Mouse (Mus musculus): ENCODE data around the gene Cox4i1. TPM values are rescaled to one million over a fixed set of nuclear protein-coding genes. Genes with fewer than 3 reads are reported as not detected.
"Not testable (repeated sequence)": the region's sequence is repeated elsewhere in the genome, so short reads cannot be mapped to it uniquely, and the experiment has no call there.

The Cox4i1 gene
- polyA plus RNA-seq, 1 experiment from 2014 or later = 971 TPM

GRCm38 (mm10) chr8:120668374-120668905 lies 418 bp downstream of the Cox4i1 start, which contains the start of gene Emc8:
Gene Emc8, minus strand, starts transcription at chr8:120668573.
- WGBS = under 1% methylated on average over 51 of the region's 51 CpGs
- Histone ChIP-seq H3K27me3 (no peaks in the 10 kb centered on the region), H3K36me3 (peaks cover 33% of the 10 kb centered on the region), H3K9ac (replicated peaks) (peak within 1 kb of the TSS; percentile 87), H3K4me2 (replicated peaks) (peak within 1 kb of the TSS; percentile 93), H3K27ac (replicated peaks) (peak within 1 kb of the TSS; percentile 82), H3K4me3 (peak within 1 kb of the TSS; percentile 97), H3K9me3 (no peaks in the 10 kb centered on the region), H3K4me1 (peaks cover 47% of the 10 kb centered on the region)
- ATAC-seq (replicated peaks) = no peak

GRCm38 (mm10) chr8:120671775-120672174 lies 3.8 kb downstream of the Cox4i1 start:
- Histone ChIP-seq H3K27ac (replicated peaks) (no peak overlapping the region), H3K36me3 (peaks cover 42% of the 10 kb centered on the region), H3K4me3 (no peak overlapping the region), H3K9ac (replicated peaks) (no peak overlapping the region), H3K27me3 (no peaks in the 10 kb centered on the region), H3K9me3 (no peaks in the 10 kb centered on the region), H3K4me1 (peaks cover 19% of the 10 kb centered on the region), H3K4me2 (replicated peaks) (no peak overlapping the region)
- WGBS = 49% methylated on average over 6 of the region's 6 CpGs
- no peak for ATAC-seq (replicated peaks)

- WGBS = 92% methylated on average over 16 of the region's 16 CpGs
- no peak overlapping the region for H3K4me2 ChIP-seq (replicated peaks)
- H3K4me1 ChIP-seq = peaks cover 14% of the 10 kb centered on the region
- ATAC-seq (replicated peaks) = no peak
- H3K27me3 ChIP-seq = no peaks in the 10 kb centered on the region
- no peak overlapping the region for H3K27ac ChIP-seq (replicated peaks)
- H3K36me3 ChIP-seq = peaks cover 42% of the 10 kb centered on the region
- no peaks in the 10 kb centered on the region for H3K9me3 ChIP-seq
- H3K9ac ChIP-seq (replicated peaks) = no peak overlapping the region
- H3K4me3 ChIP-seq = no peak overlapping the region
Observed at GRCm38 (mm10) chr8:120672626-120673229, 4.7 kb downstream of the Cox4i1 start.

GRCm38 (mm10) chr8:120673298-120673697 lies 5.3 kb downstream of the Cox4i1 start:
- H3K9me3 ChIP-seq = no peaks in the 10 kb centered on the region
- peaks cover 14% of the 10 kb centered on the region for H3K4me1 ChIP-seq
- H3K4me3 ChIP-seq = no peak overlapping the region
- H3K27ac ChIP-seq (replicated peaks) = no peak overlapping the region
- WGBS = 91% methylated on average over 7 of the region's 7 CpGs
- ATAC-seq (replicated peaks) = no peak
- H3K9ac ChIP-seq (replicated peaks) = no peak overlapping the region
- no peak overlapping the region for H3K4me2 ChIP-seq (replicated peaks)
- peaks cover 42% of the 10 kb centered on the region for H3K36me3 ChIP-seq
- no peaks in the 10 kb centered on the region for H3K27me3 ChIP-seq

- peaks cover 33% of the 10 kb centered on the region for H3K36me3 ChIP-seq
- no peaks in the 10 kb centered on the region for H3K4me1 ChIP-seq
- H3K27ac ChIP-seq (replicated peaks) = no peak overlapping the region
- H3K4me3 ChIP-seq = no peak overlapping the region
- H3K4me2 ChIP-seq (replicated peaks) = no peak overlapping the region
- 73% methylated on average over 8 of the region's 8 CpGs for WGBS
- H3K27me3 ChIP-seq = no peaks in the 10 kb centered on the region
- no peaks in the 10 kb centered on the region for H3K9me3 ChIP-seq
- H3K9ac ChIP-seq (replicated peaks) = no peak overlapping the region
- ATAC-seq (replicated peaks) = no peak
Observed at GRCm38 (mm10) chr8:120675718-120676117, 7.7 kb downstream of the Cox4i1 start.

GRCm38 (mm10) chr8:120678447-120678846 lies 10.4 kb downstream of the Cox4i1 start:
- 12% methylated on average over 10 of the region's 10 CpGs for WGBS
- Histone ChIP-seq H3K9me3 (no peaks in the 10 kb centered on the region), H3K4me2 (replicated peaks) (no peak overlapping the region), H3K4me3 (no peak overlapping the region), H3K27me3 (no peaks in the 10 kb centered on the region), H3K9ac (replicated peaks) (no peak overlapping the region), H3K27ac (replicated peaks) (no peak overlapping the region), H3K36me3 (peaks cover 9% of the 10 kb centered on the region), H3K4me1 (no peaks in the 10 kb centered on the region)
- ATAC-seq (replicated peaks) = peak; percentile 53

- no peak for ATAC-seq (replicated peaks)
- H3K9me3 ChIP-seq = no peaks in the 10 kb centered on the region
- no peaks in the 10 kb centered on the region for H3K4me1 ChIP-seq
- WGBS = 81% methylated on average over 11 of the region's 11 CpGs
- H3K27ac ChIP-seq (replicated peaks) = no peak overlapping the region
- no peaks in the 10 kb centered on the region for H3K36me3 ChIP-seq
- no peak overlapping the region for H3K9ac ChIP-seq (replicated peaks)
- no peak overlapping the region for H3K4me3 ChIP-seq
- H3K4me2 ChIP-seq (replicated peaks) = no peak overlapping the region
- no peaks in the 10 kb centered on the region for H3K27me3 ChIP-seq
Observed at GRCm38 (mm10) chr8:120679629-120680387, 11.8 kb downstream of the Cox4i1 start.

GRCm38 (mm10) chr8:120680405-120680804 lies 12.4 kb downstream of the Cox4i1 start:
- 64% methylated on average over 7 of the region's 7 CpGs for WGBS
- not testable (repeated sequence) for H3K36me3 ChIP-seq; ATAC-seq (replicated peaks); H3K4me3 ChIP-seq; H3K4me2 ChIP-seq (replicated peaks); H3K9ac ChIP-seq (replicated peaks); H3K9me3 ChIP-seq; H3K27ac ChIP-seq (replicated peaks); H3K4me1 ChIP-seq; H3K27me3 ChIP-seq

GRCm38 (mm10) chr8:120681113-120681512 lies 13.1 kb downstream of the Cox4i1 start:
- 76% methylated on average over 10 of the region's 10 CpGs for WGBS
- Histone ChIP-seq H3K4me2 (replicated peaks) (no peak overlapping the region), H3K9ac (replicated peaks) (no peak overlapping the region), H3K4me1 (no peaks in the 10 kb centered on the region), H3K9me3 (no peaks in the 10 kb centered on the region), H3K27me3 (no peaks in the 10 kb centered on the region), H3K27ac (replicated peaks) (no peak overlapping the region), H3K4me3 (no peak overlapping the region), H3K36me3 (no peaks in the 10 kb centered on the region)
- no peak for ATAC-seq (replicated peaks)

- WGBS = 12% methylated on average over 10 of the region's 10 CpGs
- no peak for ATAC-seq (replicated peaks)
- no peak overlapping the region for H3K9ac ChIP-seq (replicated peaks)
- H3K36me3 ChIP-seq = no peaks in the 10 kb centered on the region
- H3K4me3 ChIP-seq = no peak overlapping the region
- H3K9me3 ChIP-seq = no peaks in the 10 kb centered on the region
- no peak overlapping the region for H3K27ac ChIP-seq (replicated peaks)
- H3K27me3 ChIP-seq = no peaks in the 10 kb centered on the region
- no peaks in the 10 kb centered on the region for H3K4me1 ChIP-seq
- no peak overlapping the region for H3K4me2 ChIP-seq (replicated peaks)
Observed at GRCm38 (mm10) chr8:120683602-120684001, 15.6 kb downstream of the Cox4i1 start.

- WGBS = 54% methylated on average over 5 of the region's 5 CpGs
- Histone ChIP-seq H3K9ac (replicated peaks) (no peak overlapping the region), H3K27ac (replicated peaks) (no peak overlapping the region), H3K4me2 (replicated peaks) (no peak overlapping the region), H3K27me3 (no peaks in the 10 kb centered on the region), H3K9me3 (no peaks in the 10 kb centered on the region), H3K4me3 (no peak overlapping the region), H3K36me3 (no peaks in the 10 kb centered on the region), H3K4me1 (no peaks in the 10 kb centered on the region)
- no peak for ATAC-seq (replicated peaks)
Observed at GRCm38 (mm10) chr8:120684082-120684481, 16.1 kb downstream of the Cox4i1 start.

- Histone ChIP-seq H3K4me1 (no peaks in the 10 kb centered on the region), H3K36me3 (no peaks in the 10 kb centered on the region), H3K9me3 (no peaks in the 10 kb centered on the region), H3K9ac (replicated peaks) (no peak overlapping the region), H3K27me3 (no peaks in the 10 kb centered on the region), H3K4me3 (no peak overlapping the region), H3K4me2 (replicated peaks) (no peak overlapping the region), H3K27ac (replicated peaks) (no peak overlapping the region)
- 85% methylated on average over 5 of the region's 5 CpGs for WGBS
- no peak for ATAC-seq (replicated peaks)
Observed at GRCm38 (mm10) chr8:120685097-120685496, 17.1 kb downstream of the Cox4i1 start.
